Mouse (Mus musculus) mouse trophoblast stem cell (cell line): Measurements from ENCODE around the gene Vmn1r122.
"Not testable (repeated sequence)": the region's sequence is repeated elsewhere in the genome, so short reads cannot be mapped to it uniquely, and the experiment has no call there.

ENCODE experiments used
- in situ Hi-C, 2 experiments: fragments of 300-500 bp; cut with MseI, MboI; formaldehyde crosslinking; loops; 2 replicates in 1 of 2; 3 replicates in 1 of 2; pipeline ENCODE4 v1.15.1; 2025

The Vmn1r122 gene

DNA sequence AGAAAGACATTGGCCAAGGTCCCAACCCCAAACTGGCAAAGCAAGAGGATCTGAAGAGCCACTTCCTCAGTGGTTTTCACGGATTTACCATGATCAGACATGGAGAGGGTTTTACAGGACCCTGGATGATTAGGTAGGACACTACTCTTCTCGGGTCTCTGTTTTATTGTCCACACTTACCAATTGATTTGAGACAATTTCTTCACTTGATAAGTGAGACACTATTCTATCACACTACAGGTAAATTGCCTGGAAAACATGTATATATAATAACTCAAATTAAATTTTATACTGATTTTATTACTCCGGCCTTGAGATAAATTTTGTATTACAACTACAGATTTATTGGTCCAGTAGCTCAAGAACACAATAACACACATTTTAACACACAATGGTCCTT, at the start of gene Vmn1r122:
Gene Vmn1r122, minus strand, starts transcription at position 101 of the 400 bp plus-strand sequence.
- in situ Hi-C loops = not testable (repeated sequence)

DNA sequence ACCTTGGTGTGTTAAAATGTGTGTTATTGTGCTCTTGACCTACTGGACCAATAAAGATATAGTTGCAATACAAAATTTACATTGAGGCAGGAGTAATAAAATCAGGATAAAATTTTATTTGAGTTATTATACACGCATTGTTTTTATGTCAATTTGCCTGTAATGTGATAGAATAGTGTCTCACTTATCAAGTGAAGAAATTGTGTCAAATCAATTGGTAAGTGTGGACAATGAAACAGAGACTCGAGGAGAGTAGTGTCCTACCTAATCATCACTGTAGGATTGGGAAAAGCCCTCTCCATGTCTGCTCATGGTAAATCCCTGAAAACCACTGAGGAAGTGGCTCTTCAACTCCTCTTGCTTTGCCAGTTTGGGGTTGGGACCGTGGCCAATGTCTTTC, 28.0 kb upstream of the Vmn1r122 start, which contains the start of gene Vmn1r123:
Gene Vmn1r123, plus strand, starts transcription at position 301 of the 400 bp plus-strand sequence.
- in situ Hi-C loops = not testable (repeated sequence)

DNA sequence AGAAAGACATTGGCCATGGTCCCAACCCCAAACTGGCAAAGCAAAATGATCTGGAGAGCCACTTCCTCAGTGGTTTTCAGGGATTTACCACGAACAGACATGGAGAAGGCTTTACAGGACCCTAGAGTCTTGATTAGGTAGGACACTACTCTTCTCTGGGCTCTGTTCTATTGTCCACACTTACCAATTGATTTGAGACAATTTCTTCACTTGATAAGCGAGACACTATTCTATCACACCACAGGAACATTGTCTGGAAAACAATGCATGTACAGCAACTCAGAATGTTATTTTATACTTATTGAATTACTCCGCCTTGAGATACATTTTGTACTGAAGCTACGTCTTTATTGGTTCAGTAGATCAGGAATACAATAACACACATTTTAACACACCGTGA, 35.5 kb downstream of the Vmn1r122 start, which contains the start of gene Vmn1r121:
Gene Vmn1r121, minus strand, starts transcription at position 101 of the 400 bp plus-strand sequence.
- in situ Hi-C loops = not testable (repeated sequence)
